Mouse (Mus musculus): ENCODE data around the gene Olfr851.

Olfr851 gene

DNA sequence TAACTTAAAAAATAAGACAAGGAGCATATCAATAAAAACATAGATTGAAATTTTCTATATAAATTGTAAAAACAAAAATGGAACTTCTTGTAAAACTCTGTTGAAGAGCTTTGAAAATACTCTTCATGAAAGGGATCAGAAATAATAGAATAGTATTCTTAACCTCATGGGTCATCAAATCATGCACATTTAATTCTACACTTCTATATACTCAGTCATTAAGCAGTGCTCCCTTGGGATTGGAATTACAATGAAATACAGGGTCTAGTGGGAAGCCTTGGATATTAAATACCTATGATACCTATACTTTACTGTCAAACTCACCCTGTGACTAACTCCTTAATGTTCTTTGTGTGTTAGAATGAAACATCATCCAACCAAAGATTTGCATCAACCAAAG lies at the start of gene Olfr851:
TSS of gene Olfr851 (plus strand) at position 301 of the 400 bp plus-strand sequence.
- no peak for DNase-seq

GRCm38 (mm10) chr9:19478148-19478547 lies 14.9 kb upstream of the Olfr851 start, which contains the start of gene Olfr850:
Gene Olfr850 (minus strand): TSS chr9:19478248.
- no peak for DNase-seq

- no peak for DNase-seq
These were observed 47.9 kb downstream of the Olfr851 start, which contains the start of gene Olfr853 for GRCm38 (mm10) chr9:19540976-19541375. Gene Olfr853 (minus strand): TSS chr9:19541076.

Data from kidney, adult 9 months (tissue).